Mouse (Mus musculus) frontal cortex, adult (tissue): ENCODE data around the gene Rimbp2.

Experiments
- ATAC-seq: cut with Nextera tagmentation; 2 replicates; pipeline ENCODE4 v1.9.2; 2017; ENCODE audit warnings: mild to moderate bottlenecking, moderate library complexity, mixed read lengths; ENCODE audit not compliant: low TSS enrichment

The Rimbp2 gene

DNA sequence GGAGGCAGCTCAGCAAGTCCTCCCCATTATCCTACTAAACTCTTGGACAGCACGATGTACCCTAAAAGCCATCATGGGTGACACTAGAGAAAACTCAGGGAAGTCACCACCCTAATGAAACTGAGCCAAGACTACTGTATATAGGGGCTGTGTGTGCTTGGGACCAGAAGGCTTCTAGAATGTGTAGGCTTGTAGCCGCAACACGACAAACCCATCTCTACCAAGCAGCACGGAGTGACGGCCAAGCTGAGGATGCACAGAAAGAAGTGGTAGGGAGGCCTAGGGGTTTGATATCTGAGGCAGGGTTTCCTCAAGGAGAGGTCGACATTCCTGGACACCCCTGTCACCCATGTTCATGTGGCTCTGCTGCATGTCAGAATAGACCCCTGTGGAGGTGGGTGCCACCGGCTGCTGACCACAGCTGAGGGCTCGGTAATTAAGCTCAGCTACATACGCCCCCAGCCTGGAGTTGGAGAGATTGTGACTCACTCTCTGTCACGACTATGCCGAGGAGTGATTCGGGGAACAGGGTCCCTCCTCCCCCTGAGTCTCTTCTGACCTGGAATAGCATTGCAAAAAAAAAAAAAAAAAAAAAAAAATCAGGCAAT, 106.7 kb downstream of the Rimbp2 start:
- ATAC-seq: peak; percentile 78

DNA sequence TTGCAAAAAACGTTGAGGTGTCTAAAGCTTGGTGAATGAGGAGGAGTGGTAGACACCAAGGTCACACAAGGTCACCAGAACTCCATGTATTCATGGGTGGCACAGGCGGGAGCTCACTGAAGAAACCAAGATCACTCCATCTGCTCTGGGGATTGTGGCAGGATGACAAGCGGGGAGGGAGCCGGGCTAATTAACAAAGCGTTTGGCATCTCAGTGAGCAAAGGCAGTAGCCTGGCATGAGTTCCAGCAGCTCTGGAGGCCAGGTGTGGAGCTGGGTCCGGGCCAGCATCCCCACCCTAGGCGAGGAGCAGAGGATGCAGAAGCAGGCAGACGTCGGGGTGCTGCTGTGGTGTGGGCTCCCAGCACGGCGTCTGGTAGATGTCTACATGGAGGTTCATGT, 108.3 kb downstream of the Rimbp2 start:
- ATAC-seq: no peak

DNA sequence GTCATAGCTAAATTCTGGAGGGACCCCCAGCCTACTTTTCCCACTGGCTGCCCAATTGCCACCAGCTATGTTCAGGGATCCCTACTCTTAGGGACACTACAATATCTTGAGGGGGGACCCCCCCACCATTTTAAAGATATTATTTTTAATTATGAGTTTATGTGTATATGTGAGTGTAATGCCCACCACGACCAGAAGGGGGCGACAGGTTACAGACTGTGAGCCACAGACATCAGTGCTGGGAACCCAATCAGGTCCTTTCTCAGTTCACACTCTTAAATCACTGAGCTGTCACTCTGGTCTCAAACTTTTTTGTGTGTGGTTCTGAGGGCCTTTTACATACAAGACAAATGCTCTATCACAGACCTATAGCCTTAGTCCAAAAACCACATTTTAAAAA, 109.3 kb downstream of the Rimbp2 start:
- ATAC-seq: no peak

GRCm38 (mm10) chr5:128841541-128841940, 111.7 kb downstream of the Rimbp2 start:
- ATAC-seq: peak; percentile 65

DNA sequence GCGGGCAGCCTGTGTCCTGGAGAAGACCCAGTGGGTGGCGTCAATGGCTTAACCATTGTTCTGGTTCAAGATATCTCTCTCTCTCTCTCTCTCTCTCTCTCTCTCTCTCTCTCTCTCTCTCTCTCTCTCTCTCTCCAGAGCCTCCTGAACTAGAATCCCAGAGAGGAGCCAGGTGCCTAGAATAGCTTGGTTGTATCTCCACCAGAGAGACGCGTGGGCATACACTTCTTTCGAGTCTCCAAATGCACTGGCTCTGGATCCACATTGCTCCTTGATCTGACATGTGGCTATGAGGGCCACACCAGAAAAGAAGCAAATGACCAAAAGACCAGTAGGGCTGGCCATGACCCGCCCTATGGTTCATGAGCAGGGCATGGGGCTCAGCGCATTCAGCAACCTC, 116.2 kb downstream of the Rimbp2 start:
- ATAC-seq: peak; percentile 62; the same call in 1 of the 2 replicates

DNA sequence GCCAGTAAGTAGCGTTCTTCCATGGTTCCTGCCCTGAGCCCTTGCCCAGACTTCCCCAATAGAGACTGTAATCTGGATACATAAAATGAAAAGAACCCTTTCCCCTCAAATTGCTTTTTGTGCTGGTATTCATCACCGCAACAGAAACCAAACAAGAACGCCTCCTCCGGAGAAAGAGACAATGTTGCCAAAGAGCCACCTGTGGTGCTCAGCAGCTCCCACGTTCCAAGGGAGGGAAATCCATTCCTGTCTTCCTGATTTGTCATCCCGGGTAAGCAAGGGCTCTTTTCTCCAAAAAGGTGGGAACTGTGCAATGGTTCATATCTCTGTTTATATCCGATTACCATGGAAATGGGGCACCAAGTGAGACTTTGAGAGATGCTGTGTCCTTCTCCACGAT, 119.2 kb downstream of the Rimbp2 start:
- ATAC-seq: peak; percentile 21; the same call in 1 of the 2 replicates

DNA sequence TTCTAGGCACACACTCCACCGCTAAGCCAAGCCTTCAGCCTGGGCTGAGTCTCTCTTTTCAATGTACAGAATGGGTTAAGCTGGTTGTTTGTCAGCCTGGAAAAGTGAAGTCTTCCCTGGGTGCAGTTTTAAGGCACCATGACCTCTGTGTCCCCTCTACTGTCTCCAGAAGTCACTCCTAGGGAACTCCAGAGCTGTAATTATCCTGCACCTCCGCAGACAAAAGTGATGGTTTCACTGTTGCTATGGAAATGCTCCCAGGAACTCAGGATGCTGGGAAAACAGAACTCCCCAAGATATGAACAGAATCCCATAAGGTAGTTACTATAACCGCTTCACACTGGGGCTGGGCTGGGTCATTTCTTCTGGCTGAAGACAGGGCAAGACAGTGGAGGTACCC, 130.4 kb downstream of the Rimbp2 start:
- 0 out of 2 replicates have a peak, but pooled peaks have one; percentile 24 for ATAC-seq

- ATAC-seq: peak; percentile 79
Measured at GRCm38 (mm10) chr5:128819638-128820285, 133.5 kb downstream of the Rimbp2 start.

DNA sequence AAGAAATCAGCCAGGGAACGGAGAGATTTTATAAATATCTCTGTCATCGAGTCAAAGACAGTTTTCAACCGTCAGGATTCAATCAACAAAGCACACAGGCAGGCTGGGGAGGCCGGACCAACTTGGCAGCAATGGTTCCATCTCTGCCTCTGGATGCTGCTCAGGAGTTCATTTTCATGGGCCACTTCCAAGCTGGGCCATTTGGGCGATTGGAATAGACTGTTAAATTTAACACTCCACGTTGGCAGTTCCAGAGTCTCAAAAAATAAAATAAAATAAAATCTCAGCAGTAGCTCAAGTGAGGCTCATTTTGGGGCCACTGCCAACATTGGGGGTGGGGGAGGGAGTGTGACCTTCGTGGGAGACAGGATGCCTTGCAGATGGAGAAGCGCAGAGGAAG, 137.7 kb downstream of the Rimbp2 start:
- 0 out of 2 replicates have a peak, but pooled peaks have one; percentile 19 for ATAC-seq

DNA sequence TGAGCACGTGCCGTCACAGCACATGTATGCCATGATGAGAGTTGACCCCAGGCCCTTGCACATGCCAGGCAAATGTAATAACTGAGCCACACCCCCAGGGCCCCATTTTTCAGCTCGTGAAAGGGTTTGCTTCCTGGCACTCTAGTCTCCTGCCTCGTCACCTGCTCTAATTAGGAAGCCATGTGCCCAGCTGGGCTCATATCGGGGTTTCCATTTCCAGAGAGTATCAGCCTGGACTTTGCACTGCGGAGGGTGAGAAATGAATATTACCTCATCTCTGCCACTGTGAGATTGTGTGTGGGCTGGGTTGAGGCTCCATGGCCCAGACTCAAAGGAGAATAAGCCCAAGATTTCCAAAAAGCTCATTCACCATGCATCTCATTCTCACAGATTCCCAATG, 138.2 kb downstream of the Rimbp2 start:
- ATAC-seq: no peak

GRCm38 (mm10) chr5:128813121-128813520, 140.2 kb downstream of the Rimbp2 start:
- no peak for ATAC-seq

DNA sequence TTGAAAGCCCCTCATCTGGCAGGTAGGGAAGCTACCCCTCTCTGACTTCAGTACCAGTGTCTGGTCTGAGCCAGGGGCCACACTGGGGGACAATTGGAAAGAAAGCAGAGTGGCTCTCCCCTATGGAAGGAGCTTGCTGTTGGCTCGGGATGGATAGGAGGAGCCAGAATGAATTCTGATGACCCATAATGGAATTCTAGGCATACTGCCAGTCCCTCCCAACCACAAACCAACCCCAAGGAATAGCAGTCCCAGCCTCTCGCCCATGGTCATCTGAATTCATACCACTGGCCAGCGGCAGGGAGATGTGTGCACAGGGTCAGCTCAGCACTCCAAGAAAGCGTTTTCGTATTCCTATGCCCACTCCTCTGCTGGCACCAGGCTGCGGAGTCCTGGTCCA, 141.9 kb downstream of the Rimbp2 start:
- no peak for ATAC-seq

DNA sequence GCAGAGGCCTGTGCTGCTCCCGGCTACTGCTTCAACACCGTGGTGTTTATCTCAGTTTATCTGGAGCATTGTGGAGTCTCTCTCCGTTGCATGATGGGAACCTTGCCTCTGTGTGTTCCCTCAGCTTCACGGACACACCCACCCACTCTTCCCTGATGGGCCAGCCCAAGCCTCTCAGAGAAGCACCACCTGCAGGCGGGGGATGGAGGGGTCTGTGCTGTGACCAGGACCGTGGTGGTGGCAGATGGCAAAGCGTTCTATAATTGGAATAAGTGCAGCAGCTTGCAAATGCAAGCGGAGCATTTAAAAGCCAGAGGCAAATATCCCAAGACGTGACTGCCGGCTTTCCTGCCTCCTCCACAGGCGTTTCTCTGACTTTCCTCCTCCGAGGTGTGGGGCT, 143.3 kb downstream of the Rimbp2 start:
- peak; percentile 64 for ATAC-seq

DNA sequence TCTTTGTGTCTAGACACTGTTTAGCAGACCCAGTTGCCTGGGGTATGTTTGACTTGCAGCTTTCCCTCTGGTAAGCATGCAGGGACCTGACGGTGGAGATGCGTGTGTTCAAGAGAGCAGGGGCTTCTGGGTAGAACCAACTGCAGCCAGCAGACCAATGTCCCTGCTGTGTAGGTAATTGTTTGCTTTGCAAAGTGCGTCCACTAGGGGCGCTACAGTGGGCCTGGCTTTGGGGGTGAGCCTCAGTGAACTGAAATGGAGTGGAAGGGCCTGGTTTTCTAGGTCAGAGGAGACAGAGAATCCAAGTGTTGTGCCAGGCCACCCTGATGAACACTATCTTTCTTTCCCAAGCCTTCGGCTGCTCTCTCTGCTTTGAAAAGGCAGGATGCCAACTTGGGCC, 143.9 kb downstream of the Rimbp2 start:
- no peak for ATAC-seq

DNA sequence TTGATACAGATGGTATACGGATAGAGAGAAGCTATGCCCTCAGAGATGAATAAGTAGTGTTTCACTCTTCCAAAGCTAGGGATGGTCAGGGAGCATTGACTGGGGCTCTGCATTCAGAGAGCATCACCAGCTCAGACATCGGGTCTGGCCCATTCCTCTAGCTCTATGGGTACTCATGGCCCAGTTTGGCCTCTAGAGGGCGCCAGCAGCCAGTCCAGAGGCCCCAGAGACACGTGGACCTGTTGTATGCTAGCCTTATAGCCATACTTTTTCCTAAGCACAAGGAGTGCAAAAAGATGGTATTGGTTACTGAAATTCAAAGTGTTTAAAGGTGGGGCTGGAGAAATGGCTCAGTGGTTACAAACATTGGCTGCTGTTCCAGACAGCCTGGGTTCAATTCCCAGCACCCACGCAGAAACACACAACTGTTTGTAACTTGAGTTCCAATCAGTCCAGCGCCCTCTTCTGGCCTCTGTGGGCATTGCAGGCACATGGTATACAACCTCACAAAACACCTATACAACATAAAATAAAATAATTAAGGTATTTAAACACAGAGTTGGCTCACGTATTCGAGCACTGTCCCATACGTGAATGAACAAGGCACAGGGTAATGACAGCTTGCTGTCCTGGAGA, 144.6 kb downstream of the Rimbp2 start:
- ATAC-seq: no peak

- ATAC-seq: no peak
Measured at GRCm38 (mm10) chr5:128807408-128807807, 145.9 kb downstream of the Rimbp2 start.

DNA sequence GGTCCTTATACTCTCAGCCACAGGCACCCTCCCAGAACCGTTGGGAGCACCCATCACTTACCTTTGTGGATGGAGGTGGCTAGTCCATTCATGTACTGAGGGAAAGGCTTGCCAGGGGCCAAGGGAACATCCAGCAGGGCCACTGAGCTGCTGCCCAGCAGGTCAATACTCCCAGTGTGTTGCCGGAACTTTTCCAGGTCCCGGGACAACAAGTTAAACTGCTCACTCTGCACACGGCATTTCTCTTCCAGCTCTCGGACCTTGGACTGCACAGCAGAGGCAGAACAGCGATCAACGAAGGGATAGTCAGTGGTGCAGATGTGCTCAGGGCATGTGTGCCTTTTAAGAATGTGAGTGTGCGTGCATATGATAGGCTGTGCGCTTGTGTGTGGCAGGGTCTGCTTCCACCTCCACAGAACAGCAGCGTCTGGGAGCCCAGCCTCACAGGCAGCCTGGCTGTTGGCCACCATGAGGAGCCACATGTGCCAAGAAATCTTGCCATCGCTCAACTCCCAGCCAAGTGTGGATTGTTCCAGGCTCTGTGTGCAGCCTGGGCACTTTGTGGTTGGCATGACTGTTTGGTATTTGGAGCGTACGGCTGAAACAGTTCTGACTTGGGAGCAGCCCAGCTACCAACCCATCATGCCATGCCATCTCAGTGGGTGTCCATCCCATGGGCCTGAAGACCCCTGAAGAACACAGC, 146.8 kb downstream of the Rimbp2 start:
- ATAC-seq: peak; percentile 42

DNA sequence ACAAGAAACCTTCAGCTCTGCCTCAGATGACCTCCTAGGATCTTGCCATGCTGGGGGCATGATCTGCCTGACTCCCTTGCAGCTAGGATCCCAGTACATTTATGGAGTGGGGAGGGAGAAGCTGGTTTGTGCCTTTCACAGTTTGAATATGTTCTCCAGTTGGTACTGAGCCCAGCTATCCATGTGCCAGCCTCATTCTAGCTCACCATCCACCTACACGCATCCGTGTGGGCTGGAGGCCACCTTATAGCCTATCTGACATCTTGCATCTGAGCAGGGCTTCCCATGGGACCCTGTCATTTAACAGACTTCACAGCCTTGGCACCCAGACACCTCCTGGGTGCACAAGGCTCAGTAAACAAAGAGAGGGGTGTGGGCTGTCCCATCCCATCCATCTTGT, 148.2 kb downstream of the Rimbp2 start:
- no peak for ATAC-seq

DNA sequence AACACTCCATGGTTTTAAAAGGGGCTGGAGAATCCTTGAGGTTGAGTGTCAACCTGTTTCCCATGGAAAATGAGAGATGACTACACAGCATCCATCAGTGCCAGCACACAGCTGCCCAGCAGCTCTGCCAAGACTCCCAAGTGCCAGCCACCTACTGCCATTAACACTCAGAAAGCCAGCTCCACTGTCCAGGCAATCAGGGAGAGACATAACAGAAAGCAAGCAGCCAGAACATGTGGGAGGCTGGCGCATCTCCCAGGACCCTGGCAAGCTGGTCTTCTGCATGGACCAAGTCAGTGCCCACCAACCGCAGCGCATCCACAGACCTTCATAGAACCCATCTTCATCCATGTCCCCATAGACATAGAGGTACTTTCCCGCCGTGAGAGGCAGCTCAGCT, 152.7 kb downstream of the Rimbp2 start:
- peak; percentile 65 for ATAC-seq

GRCm38 (mm10) chr5:128781621-128782020, 171.7 kb downstream of the Rimbp2 start:
- ATAC-seq: no peak

DNA sequence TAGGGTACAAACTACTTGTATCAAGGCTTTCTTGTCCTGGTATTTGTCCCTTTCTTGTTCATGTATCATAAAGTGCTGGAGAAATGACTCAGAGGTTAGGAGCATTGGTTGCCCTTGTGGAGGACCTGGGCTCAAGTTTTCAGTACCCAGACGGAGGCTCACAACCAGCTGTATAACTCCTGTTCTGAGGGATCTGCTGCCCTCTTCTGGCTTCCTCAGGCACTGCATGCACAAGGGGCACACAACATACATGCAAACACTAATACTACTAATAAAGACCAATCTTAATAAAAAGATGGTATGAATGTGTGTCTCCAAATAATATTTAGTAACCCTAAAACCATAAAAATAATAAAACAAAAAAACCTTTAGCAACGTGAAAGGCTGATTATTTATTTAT, 176.9 kb downstream of the Rimbp2 start:
- no peak for ATAC-seq

DNA sequence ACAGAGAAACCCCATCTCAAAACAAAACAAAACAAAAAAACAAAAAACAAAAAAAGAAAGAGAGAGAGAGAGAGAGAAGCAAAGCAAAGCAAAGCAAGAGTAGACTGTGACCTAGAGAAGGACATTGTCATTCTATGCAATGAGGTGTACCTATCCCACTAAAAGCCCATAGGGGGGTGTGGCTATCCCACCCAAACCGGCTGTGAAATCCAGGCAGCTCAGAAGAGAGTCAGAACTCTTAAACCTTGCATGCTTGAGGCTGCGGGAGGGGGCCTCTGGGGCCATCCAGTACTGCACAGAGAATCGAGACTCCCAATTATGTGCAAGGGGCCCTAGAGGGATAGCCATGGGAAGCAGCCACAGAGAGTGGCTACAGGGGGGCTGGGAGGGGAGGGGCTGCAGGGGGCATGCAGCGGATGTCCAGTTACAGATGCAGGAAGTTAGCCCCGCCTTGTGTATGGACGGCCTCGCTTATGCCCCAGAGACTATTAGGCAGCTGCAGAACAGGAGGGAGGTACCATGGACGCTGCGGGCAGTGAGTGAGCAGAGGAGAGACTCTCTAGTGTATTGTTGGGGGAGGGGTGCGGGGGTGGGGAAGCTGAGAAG, 184.2 kb downstream of the Rimbp2 start:
- no peak for ATAC-seq
